Comparison of ENCODE assay signal across 1 mouse cellular context in genomic region chr6:41621241-41621990, GRCm38 (mm10).
TF ChIP-seq lines count a peak whose summit lies in the region.

No protein-coding gene starts in this region.

TF ChIP-seq in CH12.LX, 34 proteins besides CTCF, POLR2A, EP300 and RAD21:
- 0 out of 2 replicates have a peak, but pooled peaks have one; percentile 49 for TF ChIP-seq MAFK (IDR thresholded peaks at IDR 0.05; ENCODE audit: insufficient replicate concordance, low read length)
- peak; percentile 64 for TF ChIP-seq BHLHE40 (IDR thresholded peaks at IDR 0.05; ENCODE audit: low read depth, low read length)
- no peak for TF ChIP-seq ZKSCAN1 (IDR thresholded peaks at IDR 0.05; ENCODE audit: borderline replicate concordance, low read depth, low read length)
